Mouse (Mus musculus) MEL (cell line): ENCODE measurements around the gene Tnf. TPM values are rescaled to one million over a fixed set of nuclear protein-coding genes. Genes with fewer than 3 reads are reported as not detected.

Source experiments
- DNase-seq: peaks from one replicate; pipeline ENCODE4 v3.0.0; 2011; ENCODE audit warnings: low read depth, low spot score
- H3K27ac ChIP-seq: 2 replicates; pipeline ENCODE4 v1.5.1; 2012; ENCODE audit warnings: low read depth, mild to moderate bottlenecking, control low read depth, low read length, moderate library complexity; ENCODE audit not compliant: control insufficient read depth
- H3K27me3 ChIP-seq, 2 experiments: fragments of 150-350 bp in 1 of 2; sonication (generic) in 1 of 2; 2 replicates each; pipeline ENCODE4 v1.6.1; 2012; ENCODE audit warnings: low read length in 2 of 2, mild to moderate bottlenecking in 2 of 2, improper control_type of control experiment in 1 of 2, moderate library complexity in 1 of 2; ENCODE audit not compliant: insufficient read depth in 2 of 2, control insufficient read depth in 1 of 2
- H3K36me3 ChIP-seq, 2 experiments: 2 replicates each; pipeline ENCODE4 v1.6.1; 2012 to 2014; ENCODE audit warnings: low read length in 2 of 2, improper control_type of control experiment in 1 of 2, inconsistent platforms in 1 of 2, mild to moderate bottlenecking in 1 of 2; ENCODE audit not compliant: insufficient read depth in 2 of 2, control insufficient read depth in 1 of 2
- H3K4me1 ChIP-seq, 2 experiments: fragments of 150-350 bp in 1 of 2; sonication (generic) in 1 of 2; 2 replicates each; pipeline ENCODE4 v1.6.1; 2012; ENCODE audit warnings: low read length in 2 of 2, improper control_type of control experiment in 1 of 2, mild to moderate bottlenecking in 1 of 2; ENCODE audit not compliant: insufficient read depth in 2 of 2, control insufficient read depth in 1 of 2
- H3K4me3 ChIP-seq, 2 experiments: fragments of 150-350 bp in 1 of 2; sonication (generic) in 1 of 2; 2 replicates each; pipeline ENCODE4 v1.5.1; 2012; ENCODE audit warnings: low read depth in 2 of 2, low read length in 2 of 2, mild to moderate bottlenecking in 2 of 2, moderate library complexity in 2 of 2, control low read depth in 1 of 2, improper control_type of control experiment in 1 of 2; ENCODE audit not compliant: control insufficient read depth in 1 of 2, insufficient read depth in 1 of 2
- H3K79me2 ChIP-seq: 2 replicates; pipeline ENCODE4 v1.6.1; 2012; ENCODE audit warnings: mild to moderate bottlenecking, low read length, moderate library complexity; ENCODE audit not compliant: control insufficient read depth, poor library complexity, insufficient read depth
- H3K9ac ChIP-seq: 2 replicates; pipeline ENCODE4 v1.6.1; 2012; ENCODE audit warnings: low read depth, mild to moderate bottlenecking, control low read depth, low read length, moderate library complexity; ENCODE audit not compliant: control insufficient read depth, poor library complexity, severe bottlenecking
- H3K9me3 ChIP-seq: fragments of 150-350 bp; sonication (generic); replicated peaks from 2 replicates; pipeline ENCODE4 v1.6.1; 2012; ENCODE audit warnings: mild to moderate bottlenecking, low read length, improper control_type of control experiment, moderate library complexity; ENCODE audit not compliant: insufficient read depth
- CTCF ChIP-seq, 3 experiments: IDR thresholded peaks in 2 of 3; conservative IDR thresholded peaks in 1 of 3; 2 replicates each; pipeline ENCODE4 v1.5.1; 2011 to 2012; ENCODE audit warnings: low read length in 3 of 3, low read depth in 2 of 3, mild to moderate bottlenecking in 2 of 3, improper control_type of control experiment in 1 of 3, inconsistent platforms in 1 of 3, mixed read lengths in 1 of 3, moderate library complexity in 1 of 3; ENCODE audit not compliant: control insufficient read depth in 1 of 3, insufficient read depth in 1 of 3, poor library complexity in 1 of 3, severe bottlenecking in 1 of 3
- ELF1 ChIP-seq: IDR thresholded peaks from 2 replicates; pipeline ENCODE4 v1.6.1; 2014; ENCODE audit warnings: low read depth, mild to moderate bottlenecking, inconsistent platforms, low read length, improper control_type of control experiment, moderate library complexity
- EP300 ChIP-seq, 2 experiments: IDR thresholded peaks; 2 replicates each; pipeline ENCODE4 v1.6.1; 2011; ENCODE audit warnings: improper control_type of control experiment in 2 of 2, low read length in 2 of 2, low read depth in 1 of 2, mild to moderate bottlenecking in 1 of 2
- GATA1 ChIP-seq: IDR thresholded peaks from 2 replicates; pipeline ENCODE4 v1.6.1; 2011; ENCODE audit warnings: low read depth, low read length, improper control_type of control experiment
- MAFK ChIP-seq: IDR thresholded peaks from 2 replicates; pipeline ENCODE4 v1.6.1; 2011; ENCODE audit warnings: low read depth, mild to moderate bottlenecking, low read length, improper control_type of control experiment, borderline replicate concordance
- MAX ChIP-seq: IDR thresholded peaks from 2 replicates; pipeline ENCODE4 v1.6.1; 2011; ENCODE audit warnings: low read length, improper control_type of control experiment
- MEF2A ChIP-seq: IDR thresholded peaks from 2 replicates; pipeline ENCODE4 v1.6.1; 2014; ENCODE audit warnings: low read depth, mild to moderate bottlenecking, inconsistent platforms, low read length, improper control_type of control experiment; ENCODE audit not compliant: poor library complexity, insufficient replicate concordance, severe bottlenecking; ENCODE audit errors: extremely low read depth
- MYB ChIP-seq: IDR thresholded peaks from 2 replicates; pipeline ENCODE4 v1.6.1; 2011; ENCODE audit warnings: mild to moderate bottlenecking, low read depth, low read length, improper control_type of control experiment
- MYC ChIP-seq: IDR thresholded peaks from 2 replicates; pipeline ENCODE4 v1.6.1; 2011; ENCODE audit warnings: low read depth, mild to moderate bottlenecking, low read length, improper control_type of control experiment, moderate library complexity
- POLR2A ChIP-seq, 2 experiments: IDR thresholded peaks; 2 replicates each; pipeline ENCODE4 v1.6.1; 2011 to 2012; ENCODE audit warnings: low read length in 2 of 2, mild to moderate bottlenecking in 2 of 2, control low read depth in 1 of 2, improper control_type of control experiment in 1 of 2, low read depth in 1 of 2, moderate library complexity in 1 of 2; ENCODE audit not compliant: control insufficient read depth in 1 of 2, insufficient read depth in 1 of 2, poor library complexity in 1 of 2
- POLR2AphosphoS2 ChIP-seq: IDR thresholded peaks from 2 replicates; pipeline ENCODE4 v1.6.1; 2011; ENCODE audit warnings: low read length, improper control_type of control experiment
- RAD21 ChIP-seq: IDR thresholded peaks from 2 replicates; pipeline ENCODE4 v1.6.1; 2011; ENCODE audit warnings: mild to moderate bottlenecking, low read depth, low read length, improper control_type of control experiment
- RCOR1 ChIP-seq: IDR thresholded peaks from 2 replicates; pipeline ENCODE4 v1.6.1; 2012; ENCODE audit warnings: low read depth, mild to moderate bottlenecking, inconsistent platforms, low read length, improper control_type of control experiment
- SIN3A ChIP-seq: IDR thresholded peaks from 2 replicates; pipeline ENCODE4 v1.6.1; 2012; ENCODE audit warnings: low read length, improper control_type of control experiment, inconsistent platforms
- SMC3 ChIP-seq: IDR thresholded peaks from 2 replicates; pipeline ENCODE4 v1.6.1; 2011; ENCODE audit warnings: low read depth, low read length, improper control_type of control experiment
- TBP ChIP-seq: IDR thresholded peaks from 2 replicates; pipeline ENCODE4 v1.8.0; 2011; ENCODE audit warnings: low read depth, low read length, improper control_type of control experiment
- USF1 ChIP-seq: IDR thresholded peaks from 2 replicates; pipeline ENCODE4 v1.6.1; 2014; ENCODE audit warnings: low read depth, mild to moderate bottlenecking, inconsistent platforms, low read length, improper control_type of control experiment, moderate library complexity
- USF2 ChIP-seq, 2 experiments: IDR thresholded peaks; 2 replicates each; pipeline ENCODE4 v1.6.1; 2011 to 2012; ENCODE audit warnings: improper control_type of control experiment in 2 of 2, low read length in 2 of 2, borderline replicate concordance in 1 of 2, inconsistent platforms in 1 of 2, low read depth in 1 of 2, mild to moderate bottlenecking in 1 of 2; ENCODE audit not compliant: insufficient read depth in 1 of 2
- ZC3H11A ChIP-seq: IDR thresholded peaks from 2 replicates; pipeline ENCODE4 v1.6.1; 2012; ENCODE audit warnings: low read depth, mild to moderate bottlenecking, inconsistent platforms, low read length, improper control_type of control experiment
- ZNF384 ChIP-seq: IDR thresholded peaks from 2 replicates; pipeline ENCODE4 v1.6.1; 2012; ENCODE audit warnings: low read depth, mild to moderate bottlenecking, inconsistent platforms, low read length, improper control_type of control experiment
- polyA plus RNA-seq, 2 experiments: library from polyadenylated mRNA; stranded (reverse) in 1 of 2; unstranded in 1 of 2; fragments of >175 nt in 1 of 2; fragments of >200 nt in 1 of 2; gene quantifications; 2 replicates each; pipeline versions ENCODE4 v1.2.1 to v1.2.4; 2012; ENCODE audit warnings: low replicate concordance in 2 of 2, low read depth in 1 of 2; ENCODE audit not compliant: insufficient read length in 2 of 2, insufficient read depth in 1 of 2, missing spikeins in 1 of 2
- total RNA-seq: library from RNA; depleted of rRNA; stranded (reverse); fragments of 300-350 nt; gene quantifications from 2 replicates; pipeline ENCODE4 v1.2.3, GENCODE M21; 2012

Gene Tnf
- total and polyA plus RNA-seq, 3 experiments: 1.2 to 2.0 TPM; not detected in 1

GRCm38 (mm10) chr17:35224641-35225040 is 22.8 kb upstream of the Tnf start:
- no peak overlapping the region for H3K27ac ChIP-seq
- H3K9ac ChIP-seq: no peak overlapping the region
- DNase-seq: no peak
- peaks cover 2 to 9% of the 10 kb centered on the region in 2 experiments for H3K4me1 ChIP-seq
- H3K27me3 ChIP-seq: no peaks in the 10 kb centered on the region
- peaks cover 1% of the 10 kb centered on the region; the same call in 1 of the 2 replicates for H3K79me2 ChIP-seq
- no peak for TF ChIP-seq USF1
- peak; percentile 42 for TF ChIP-seq RAD21
- TF ChIP-seq TBP: no peak
- no peak for TF ChIP-seq MAX
- peak in 1 of 3 experiments; percentile 46; a peak in 3 of 6 replicates for TF ChIP-seq CTCF (IDR thresholded peaks at IDR 0.05 in 2 of 3, conservative IDR thresholded peaks at IDR 0.05 in 1 of 3; ENCODE audit: control insufficient read depth in 1 of 3, insufficient read depth in 1 of 3, low read depth in 2 of 3, low read length in 3 of 3, poor library complexity in 1 of 3, severe bottlenecking in 1 of 3)
- TF ChIP-seq ZC3H11A: peak; percentile 37
- TF ChIP-seq RCOR1: no peak
- TF ChIP-seq MAFK: no peak
- peak; percentile 62 for TF ChIP-seq SMC3
- no peak overlapping the region for H3K4me3 ChIP-seq
- no peaks in the 10 kb centered on the region for H3K9me3 ChIP-seq
- peaks cover 7 to 9% of the 10 kb centered on the region in 2 experiments for H3K36me3 ChIP-seq

- Histone ChIP-seq H3K9me3 (no peaks in the 10 kb centered on the region), H3K27ac (no peak overlapping the region), H3K27me3 (no peaks in the 10 kb centered on the region), H3K9ac (no peak overlapping the region), H3K4me3 (no peak overlapping the region), H3K4me1 (peaks cover 6 to 30% of the 10 kb centered on the region in 2 experiments), H3K36me3 (peaks cover 2 to 27% of the 10 kb centered on the region in 2 experiments), H3K79me2 (no peaks in the 10 kb centered on the region; the same call in 1 of the 2 replicates)
- no peak for TF ChIP-seq ZC3H11A
- TF ChIP-seq USF2 (IDR thresholded peaks at IDR 0.05; ENCODE audit: borderline replicate concordance in 1 of 2, insufficient read depth in 1 of 2, low read depth in 1 of 2, low read length in 2 of 2): no peak
- no peak for TF ChIP-seq ELF1
- no peak for TF ChIP-seq POLR2AphosphoS2
- TF ChIP-seq MYC: no peak
- no peak for TF ChIP-seq SIN3A
- no peak for TF ChIP-seq EP300 (IDR thresholded peaks at IDR 0.05; ENCODE audit: low read depth in 1 of 2, low read length in 2 of 2)
- no peak for TF ChIP-seq TBP
- no peak for TF ChIP-seq MAX
- no peak for TF ChIP-seq RAD21
- TF ChIP-seq MYB: no peak
- no peak for TF ChIP-seq MEF2A
- no peak for TF ChIP-seq ZNF384
- TF ChIP-seq POLR2A (IDR thresholded peaks at IDR 0.05; ENCODE audit: control insufficient read depth in 1 of 2, insufficient read depth in 1 of 2, low read depth in 1 of 2, low read length in 2 of 2, poor library complexity in 1 of 2): no peak
- TF ChIP-seq GATA1: no peak
- no peak for DNase-seq
Observed at GRCm38 (mm10) chr17:35222299-35222698, 20.5 kb upstream of the Tnf start.
